8 mouse cellular contexts compared by ENCODE assay signal in the genomic region with DNA sequence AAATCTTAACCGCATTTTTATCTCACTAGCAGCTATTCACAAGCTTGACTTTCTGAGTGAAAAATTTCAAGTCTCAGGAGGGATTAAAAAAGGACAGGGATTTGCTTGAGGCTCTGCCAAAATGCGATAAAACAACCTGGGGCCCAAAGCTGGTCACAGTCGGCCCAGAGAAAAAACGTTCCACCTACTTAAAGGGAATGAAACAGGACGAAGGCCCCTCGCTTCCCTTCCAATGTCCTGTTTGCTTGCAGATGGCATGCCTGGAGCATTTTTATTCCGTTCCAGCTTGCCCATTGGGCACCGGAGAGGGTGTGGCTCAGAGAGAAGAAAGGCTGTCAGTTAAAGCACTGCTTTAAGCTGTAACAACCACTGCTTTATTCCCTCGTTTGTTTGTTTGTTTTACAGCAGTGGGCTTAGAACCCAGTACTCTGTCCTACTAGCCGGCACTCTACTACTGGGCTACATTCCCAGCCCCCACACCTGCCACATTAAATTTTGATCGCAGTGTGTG.
DNase-seq lines count a peak whose midpoint lies in the region; ATAC-seq and TF ChIP-seq lines count a peak whose summit lies in the region.

No protein-coding gene starts in this region.

- no peaks in the 10 kb centered on the region for H3K27me3 ChIP-seq in neural tube, embryonic 14.5 days (ENCODE audit: control insufficient read depth, insufficient read depth, low read length)
- H3K27me3 ChIP-seq in kidney, adult 2 months (replicated peaks; ENCODE audit: control insufficient read depth, insufficient read depth, low read length), result no peaks in the 10 kb centered on the region

- no peaks in the 10 kb centered on the region for H3K9me3 ChIP-seq in neural tube, embryonic 14.5 days (ENCODE audit: control insufficient read depth, low read length)

- no peak for TF ChIP-seq POLR2A in kidney, adult 2 months (IDR thresholded peaks at IDR 0.05; ENCODE audit: low read depth, low read length)

- peak overlapping the region; percentile 70 for H3K27ac ChIP-seq in neural tube, embryonic 14.5 days (ENCODE audit: low read depth, low read length)
- no peak overlapping the region for H3K27ac ChIP-seq in kidney, adult 2 months (ENCODE audit: insufficient read depth, low read depth, low read length)

- WGBS in neural tube, embryonic 14.5 days, result 5% methylated on average over 11 of the region's 11 CpGs
- WGBS in kidney, adult 2 months, result 28% methylated on average over 11 of the region's 11 CpGs

- peak overlapping the region; percentile 46 for H3K9ac ChIP-seq in neural tube, embryonic 14.5 days (replicated peaks; ENCODE audit: low read depth, low read length)

- H3K4me3 ChIP-seq in neural tube, embryonic 14.5 days (ENCODE audit: low read depth, low read length), result peak overlapping the region; percentile 27
- H3K4me3 ChIP-seq in kidney, adult 2 months (ENCODE audit: insufficient read depth, low read depth, low read length), result no peak overlapping the region

- TF ChIP-seq CTCF in kidney, adult 2 months (conservative IDR thresholded peaks at IDR 0.05; ENCODE audit: insufficient read depth, insufficient read length, low read depth, low read length), result no peak

- peaks cover 3% of the 10 kb centered on the region; the same call in 1 of the 2 replicates for H3K4me1 ChIP-seq in neural tube, embryonic 14.5 days (ENCODE audit: control insufficient read depth, insufficient read depth, low read length)
- no peaks in the 10 kb centered on the region for H3K4me1 ChIP-seq in kidney, adult 2 months (ENCODE audit: control insufficient read depth, insufficient read depth, low read length)

- DNase-seq in adrenal gland, postnatal 14 days, result peak; percentile 31
- DNase-seq in adrenal gland, adult 8-10 months, result no peak
- peak; percentile 70 to 71 for DNase-seq in cerebellum, postnatal 14 days
- DNase-seq in frontal cortex, postnatal 25 days (ENCODE audit: low spot score in 2 of 2), result peak; percentile 29 to 40
- DNase-seq in layer of hippocampus, postnatal 36 days, result peak; percentile 41 to 43
- DNase-seq in thymus, postnatal 25 days, result no peak
- no peak for DNase-seq in kidney, adult 2 months

- peak; percentile 83 for ATAC-seq in neural tube, embryonic 14.5 days (ENCODE audit: low read depth)

- H3K36me3 ChIP-seq in neural tube, embryonic 14.5 days (ENCODE audit: control insufficient read depth, insufficient read depth, low read length), result no peaks in the 10 kb centered on the region
- no peaks in the 10 kb centered on the region for H3K36me3 ChIP-seq in kidney, adult 2 months (ENCODE audit: control insufficient read depth, insufficient read depth, low read length)

- peak overlapping the region; percentile 54 for H3K4me2 ChIP-seq in neural tube, embryonic 14.5 days (ENCODE audit: low read depth, low read length)

Comparison
In these comparisons a context has a peak if more than half of its experiments do, and no peak if none do; other contexts are left out.
1. DNase-seq: peak in adrenal gland, postnatal 14 days (single experiment), cerebellum, postnatal 14 days (2 of 2), frontal cortex, postnatal 25 days (2 of 2) and layer of hippocampus, postnatal 36 days (2 of 2); none in adrenal gland, adult 8-10 months (single experiment), thymus, postnatal 25 days (single experiment) and kidney, adult 2 months (single experiment).